Mouse (Mus musculus) stomach, postnatal 0 days (tissue): ENCODE measurements around the gene Dlgap5.

ENCODE experiments used
- CTCF ChIP-seq: IDR thresholded peaks from 2 replicates; pipeline ENCODE4 v1.5.1; 2016; ENCODE audit warnings: antibody characterized with exemption, low read depth, mild to moderate bottlenecking, moderate library complexity
- EP300 ChIP-seq: optimal IDR thresholded peaks from 2 replicates; pipeline ENCODE3; 2016; ENCODE audit warnings: antibody characterized with exemption

- TF ChIP-seq EP300 (no peak), CTCF (no peak)
These were observed 65.9 kb downstream of the Dlgap5 start for GRCm38 (mm10) chr14:47352272-47352671.
